Mouse (Mus musculus): ENCODE results near the gene Spry1. TPM values are rescaled to one million over a fixed set of nuclear protein-coding genes. Genes with fewer than 3 reads are reported as not detected.
"Not testable (repeated sequence)": the region's sequence is repeated elsewhere in the genome, so short reads cannot be mapped to it uniquely, and the experiment has no call there.

The Spry1 gene
- polyA plus RNA-seq (2012; ENCODE audit: insufficient read depth, insufficient read length, low replicate concordance, missing spikeins) = not detected in 2 replicates

DNA sequence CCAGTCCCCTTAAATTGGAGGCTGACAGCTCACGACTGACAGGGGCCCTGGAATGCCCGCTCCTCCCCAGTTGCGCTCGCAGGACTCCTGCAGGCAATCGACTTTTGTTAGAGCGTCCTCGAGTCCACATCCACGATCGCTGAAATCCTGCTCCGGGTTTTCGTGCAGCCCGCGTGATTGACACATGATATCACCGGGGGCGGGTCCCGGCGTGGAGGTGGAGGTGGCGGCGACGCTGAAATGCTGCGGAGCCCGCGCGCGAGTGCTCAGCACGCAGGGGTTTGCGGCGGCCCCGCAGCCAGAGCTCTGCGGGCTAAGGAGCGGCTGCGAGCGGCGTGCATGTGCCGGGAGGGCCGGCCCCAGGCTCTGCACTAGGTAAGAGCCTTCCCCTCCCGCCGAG, at the start of gene Spry1:
TSS of gene Spry1 (plus strand) at position 258 of the 400 bp plus-strand sequence.
- Histone ChIP-seq H3K4me1 (ENCODE audit: control insufficient read depth, insufficient read depth, low read length) (peaks cover 12% of the 10 kb centered on the region), H3K4me3 (ENCODE audit: insufficient read depth, low read depth, low read length) (peak within 1 kb of the TSS; percentile 79), H3K27ac (ENCODE audit: insufficient read depth, low read depth, low read length) (peak within 1 kb of the TSS; percentile 77)
- WGBS = under 1% methylated on average over 38 of the region's 38 CpGs
- TF ChIP-seq POLR2A (IDR thresholded peaks at IDR 0.05; ENCODE audit: insufficient read depth, low read depth, low read length) = peak; percentile 61
- no peak for TF ChIP-seq CTCF (IDR thresholded peaks at IDR 0.05; ENCODE audit: insufficient read depth, low read depth, low read length)

- WGBS = 73% methylated on average over 10 of the region's 10 CpGs
- no peak overlapping the region for H3K4me3 ChIP-seq (ENCODE audit: insufficient read depth, low read depth, low read length)
Measured at GRCm38 (mm10) chr3:37595721-37596120, 44.0 kb upstream of the Spry1 start.

DNA sequence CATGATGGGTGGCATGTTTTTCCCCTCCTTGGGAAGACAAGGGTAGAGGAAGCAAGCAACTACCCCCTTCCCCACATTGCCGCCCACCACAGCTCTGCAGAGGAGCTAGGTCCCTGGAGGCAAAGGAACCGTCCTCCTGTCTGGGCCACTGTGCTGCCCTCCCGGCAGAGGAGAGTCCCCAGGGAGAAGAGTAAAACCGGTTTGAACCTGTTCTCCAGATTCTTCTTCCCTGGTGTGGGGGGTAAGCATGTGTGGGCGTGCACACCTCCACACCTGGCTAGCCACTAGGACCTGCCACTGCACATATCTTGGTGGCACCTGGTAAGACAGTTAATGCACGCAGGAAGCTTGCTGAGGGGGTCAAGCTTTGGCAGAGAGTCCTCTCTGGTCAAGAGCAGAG, 43.2 kb upstream of the Spry1 start:
- H3K27ac ChIP-seq (ENCODE audit: insufficient read depth, low read depth, low read length) = no peak overlapping the region
- 76% methylated on average over 6 of the region's 6 CpGs for WGBS
- no peaks in the 10 kb centered on the region for H3K4me1 ChIP-seq (ENCODE audit: control insufficient read depth, insufficient read depth, low read length)
- no peak overlapping the region for H3K4me3 ChIP-seq (ENCODE audit: insufficient read depth, low read depth, low read length)
- TF ChIP-seq CTCF (IDR thresholded peaks at IDR 0.05; ENCODE audit: insufficient read depth, low read depth, low read length) (no peak), POLR2A (IDR thresholded peaks at IDR 0.05; ENCODE audit: insufficient read depth, low read depth, low read length) (no peak)

More at GRCm38 (mm10) chr3:37595721-37596120, 44.0 kb upstream of the Spry1 start:
- Histone ChIP-seq H3K4me1 (ENCODE audit: control insufficient read depth, insufficient read depth, low read length) (no peaks in the 10 kb centered on the region), H3K27ac (ENCODE audit: insufficient read depth, low read depth, low read length) (no peak overlapping the region)
- no peak for TF ChIP-seq CTCF (IDR thresholded peaks at IDR 0.05; ENCODE audit: insufficient read depth, low read depth, low read length)
- TF ChIP-seq POLR2A (IDR thresholded peaks at IDR 0.05; ENCODE audit: insufficient read depth, low read depth, low read length) = no peak

DNA sequence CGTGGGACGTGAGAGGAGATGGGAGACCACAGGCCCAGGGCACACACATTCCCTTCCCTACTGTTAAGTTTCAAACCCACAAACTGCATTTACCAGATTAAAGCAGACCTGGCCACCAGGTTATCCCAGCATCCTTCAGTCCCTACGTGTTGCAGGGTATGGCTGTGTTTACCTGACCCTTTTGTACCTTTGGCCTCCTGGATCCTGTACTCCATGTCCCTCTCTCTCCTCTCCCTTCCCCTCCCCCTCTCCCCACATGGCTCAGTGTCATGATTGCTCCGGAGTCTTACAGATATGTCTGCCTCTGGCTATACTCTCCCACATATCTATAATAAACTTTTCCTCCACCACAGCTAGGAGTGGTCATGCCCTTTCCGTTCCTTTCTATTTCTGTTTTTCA, 42.5 kb upstream of the Spry1 start:
- no peak overlapping the region for H3K27ac ChIP-seq (ENCODE audit: insufficient read depth, low read depth, low read length)
- WGBS = 91% methylated on average over 5 of the region's 5 CpGs
- no peak for TF ChIP-seq POLR2A (IDR thresholded peaks at IDR 0.05; ENCODE audit: insufficient read depth, low read depth, low read length)
- TF ChIP-seq CTCF (IDR thresholded peaks at IDR 0.05; ENCODE audit: insufficient read depth, low read depth, low read length) = no peak

GRCm38 (mm10) chr3:37599641-37600040, 40.1 kb upstream of the Spry1 start:
- H3K27ac ChIP-seq (ENCODE audit: insufficient read depth, low read depth, low read length); H3K4me3 ChIP-seq (ENCODE audit: insufficient read depth, low read depth, low read length); H3K4me1 ChIP-seq (ENCODE audit: control insufficient read depth, insufficient read depth, low read length): not testable (repeated sequence)
- 85% methylated on average over 14 of the region's 14 CpGs for WGBS

More for the DNA sequence above, 42.5 kb upstream of the Spry1 start:
- Histone ChIP-seq H3K4me3 (ENCODE audit: insufficient read depth, low read depth, low read length) (no peak overlapping the region), H3K4me1 (ENCODE audit: control insufficient read depth, insufficient read depth, low read length) (no peaks in the 10 kb centered on the region)

GRCm38 (mm10) chr3:37602356-37602755, 37.4 kb upstream of the Spry1 start:
- no peak for TF ChIP-seq POLR2A (IDR thresholded peaks at IDR 0.05; ENCODE audit: insufficient read depth, low read depth, low read length)
- no peak for TF ChIP-seq CTCF (IDR thresholded peaks at IDR 0.05; ENCODE audit: insufficient read depth, low read depth, low read length)
- Histone ChIP-seq H3K4me3 (ENCODE audit: insufficient read depth, low read depth, low read length) (no peak overlapping the region), H3K4me1 (ENCODE audit: control insufficient read depth, insufficient read depth, low read length) (peaks cover 7% of the 10 kb centered on the region), H3K27ac (ENCODE audit: insufficient read depth, low read depth, low read length) (no peak overlapping the region)
- WGBS = 99% methylated on average over 9 of the region's 9 CpGs

DNA sequence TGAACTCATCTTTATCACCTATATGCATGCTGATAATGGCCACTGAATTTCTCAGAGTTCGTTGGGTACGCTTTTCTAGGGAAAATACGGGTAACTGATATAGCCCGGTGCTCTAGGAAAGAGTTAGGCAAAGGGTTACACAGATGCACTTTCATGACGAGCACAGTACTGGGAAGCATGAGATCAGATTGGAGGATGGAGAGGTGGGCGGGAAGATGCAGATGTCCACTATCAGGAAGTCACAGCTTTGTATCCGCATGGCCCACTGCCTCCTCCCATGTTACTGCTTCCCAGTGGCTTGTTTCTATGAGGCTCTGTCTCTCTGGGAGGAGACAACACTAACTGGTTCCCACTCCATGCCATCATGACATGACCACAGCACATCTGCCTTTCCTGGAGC, 36.9 kb upstream of the Spry1 start:
- peaks cover 7% of the 10 kb centered on the region for H3K4me1 ChIP-seq (ENCODE audit: control insufficient read depth, insufficient read depth, low read length)
- TF ChIP-seq CTCF (IDR thresholded peaks at IDR 0.05; ENCODE audit: insufficient read depth, low read depth, low read length) = no peak
- TF ChIP-seq POLR2A (IDR thresholded peaks at IDR 0.05; ENCODE audit: insufficient read depth, low read depth, low read length) = no peak
- WGBS = 95% methylated on average over 7 of the region's 7 CpGs
- no peak overlapping the region for H3K4me3 ChIP-seq (ENCODE audit: insufficient read depth, low read depth, low read length)
- H3K27ac ChIP-seq (ENCODE audit: insufficient read depth, low read depth, low read length) = no peak overlapping the region

DNA sequence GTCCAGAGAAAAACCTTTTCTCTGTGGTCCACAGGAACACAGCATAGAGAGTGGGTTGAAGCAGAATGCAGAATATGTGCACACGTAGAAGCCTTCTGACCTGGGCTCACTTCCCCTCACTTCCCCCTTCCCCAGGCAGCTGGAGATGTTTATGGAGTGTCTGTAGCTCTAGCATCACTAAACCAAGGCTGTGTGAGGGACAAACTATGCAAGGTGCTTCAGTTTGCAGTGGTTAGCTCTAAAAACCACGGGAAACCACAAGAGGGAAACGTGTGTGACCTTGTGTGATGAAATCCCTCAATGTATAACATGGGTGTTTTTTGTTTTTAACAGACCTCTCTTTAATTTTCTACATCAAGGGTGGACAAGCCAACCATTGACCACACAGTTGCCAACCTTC, 36.2 kb upstream of the Spry1 start:
- H3K27ac ChIP-seq (ENCODE audit: insufficient read depth, low read depth, low read length) = no peak overlapping the region
- TF ChIP-seq CTCF (IDR thresholded peaks at IDR 0.05; ENCODE audit: insufficient read depth, low read depth, low read length) = no peak
- no peak for TF ChIP-seq POLR2A (IDR thresholded peaks at IDR 0.05; ENCODE audit: insufficient read depth, low read depth, low read length)
- peaks cover 7% of the 10 kb centered on the region for H3K4me1 ChIP-seq (ENCODE audit: control insufficient read depth, insufficient read depth, low read length)
- WGBS = 92% methylated on average over 3 of the region's 3 CpGs
- no peak overlapping the region for H3K4me3 ChIP-seq (ENCODE audit: insufficient read depth, low read depth, low read length)

DNA sequence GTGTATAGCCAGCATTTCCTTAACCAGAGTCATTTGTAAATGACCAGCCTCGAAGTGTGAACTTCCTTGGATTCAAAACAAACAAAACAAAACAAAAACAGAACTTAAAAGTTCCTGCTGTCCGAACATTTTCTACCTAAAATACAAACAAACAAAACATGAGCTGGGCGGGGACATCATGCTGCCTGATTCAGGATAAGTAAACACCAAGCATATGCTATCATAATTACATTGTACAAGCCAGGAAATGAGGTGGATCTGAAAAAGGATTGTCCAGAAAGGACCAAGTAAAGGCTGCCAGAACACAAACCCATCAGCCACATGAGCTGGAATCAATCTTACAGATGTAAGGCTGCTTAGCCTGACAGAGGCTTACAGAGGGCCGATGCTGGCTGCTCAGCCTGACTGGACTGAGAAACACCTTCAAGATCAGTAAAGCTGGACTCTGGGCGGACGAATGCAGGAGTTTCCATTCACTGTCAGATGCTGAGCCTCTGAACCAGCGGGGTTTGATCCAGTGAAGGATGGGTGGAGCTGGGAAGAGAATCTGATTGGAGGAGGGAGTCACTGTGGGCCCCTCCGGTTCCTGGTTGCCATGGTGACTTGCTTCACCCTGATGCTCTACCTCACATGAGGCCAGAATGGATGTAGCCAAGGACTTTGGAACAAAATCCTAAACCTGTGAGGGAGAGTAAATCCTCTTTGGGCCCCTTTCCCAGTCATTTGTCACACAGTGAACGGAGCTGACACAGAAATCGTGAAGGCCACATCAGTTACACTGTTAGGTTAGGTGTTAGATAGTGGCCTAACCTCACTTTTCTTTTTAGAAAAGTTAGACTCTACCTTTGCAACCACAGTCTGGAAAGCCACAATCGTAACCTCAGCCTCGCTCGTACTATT, 34.5 kb upstream of the Spry1 start:
- WGBS = 58% methylated on average over 13 of the region's 13 CpGs
- Histone ChIP-seq H3K4me3 (ENCODE audit: insufficient read depth, low read depth, low read length) (no peak overlapping the region), H3K4me1 (ENCODE audit: control insufficient read depth, insufficient read depth, low read length) (peaks cover 7% of the 10 kb centered on the region), H3K27ac (ENCODE audit: insufficient read depth, low read depth, low read length) (no peak overlapping the region)
- TF ChIP-seq POLR2A (IDR thresholded peaks at IDR 0.05; ENCODE audit: insufficient read depth, low read depth, low read length) = no peak
- no peak for TF ChIP-seq CTCF (IDR thresholded peaks at IDR 0.05; ENCODE audit: insufficient read depth, low read depth, low read length)
